ENCODE assay signal across 8 mouse cellular contexts in the genomic region with DNA sequence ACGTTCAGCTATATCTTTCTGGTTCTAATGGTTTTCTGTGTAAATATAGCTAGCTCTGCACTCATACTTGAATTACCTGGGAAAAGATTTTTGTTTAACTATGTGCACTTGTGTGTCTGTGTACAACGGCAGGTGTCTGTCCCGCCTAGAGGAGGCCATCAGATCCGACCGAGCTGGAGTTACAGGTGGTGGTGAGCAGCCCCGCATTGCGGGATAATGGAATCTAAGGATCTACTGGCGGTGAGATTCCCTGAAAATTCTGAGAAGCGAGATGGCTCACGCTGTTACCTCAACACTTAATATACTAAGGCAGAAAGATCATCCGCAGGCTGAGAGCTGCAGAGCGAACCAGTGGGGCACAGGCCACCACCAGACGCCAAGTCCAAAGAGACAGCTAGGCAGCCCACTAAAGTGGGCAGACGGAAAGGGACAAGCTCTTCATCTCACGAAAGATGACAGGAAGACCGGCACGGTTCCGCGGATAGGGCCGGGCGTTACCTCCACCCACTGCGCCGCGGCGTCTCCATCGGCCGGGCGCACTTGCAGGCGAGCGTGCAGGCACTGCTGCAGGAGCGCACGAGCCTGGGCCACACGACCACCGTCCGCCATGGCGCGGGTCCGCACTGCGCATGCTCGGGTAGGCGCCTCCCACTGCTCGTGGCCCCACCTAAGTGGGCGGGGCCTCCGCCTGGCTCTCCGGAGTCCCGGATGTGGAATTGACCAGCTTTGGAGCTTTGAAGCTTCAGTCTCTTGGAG. TPM values are rescaled to one million over a fixed set of nuclear protein-coding genes. Genes with fewer than 3 reads are reported as not detected.
A peak's percentile ranks its signal among the peaks of the same experiment; 100 is the strongest.
DNase-seq lines count a peak whose midpoint lies in the region; ATAC-seq lines count a peak whose summit lies in the region.

A gene (minus strand): TSS at position 625 of the 756 bp plus-strand sequence.

- H3K4me2 ChIP-seq in hindbrain, embryonic 13.5 days = peak within 1 kb of the TSS; percentile 66

- H3K36me3 ChIP-seq in hindbrain, embryonic 13.5 days = no peaks in the 10 kb centered on the region

- peak within 1 kb of the TSS; percentile 70 for H3K4me3 ChIP-seq in hindbrain, embryonic 13.5 days

- H3K4me1 ChIP-seq in hindbrain, embryonic 13.5 days (replicated peaks) = peaks cover 11% of the 10 kb centered on the region; the same call in 1 of the 2 replicates

- no peaks in the 10 kb centered on the region for H3K27me3 ChIP-seq in hindbrain, embryonic 13.5 days

- peak within 1 kb of the TSS; percentile 78 for H3K9ac ChIP-seq in hindbrain, embryonic 13.5 days

- peak; percentile 93 for DNase-seq in Muller cell, postnatal 12 days (ENCODE audit: inconsistent ontology term)
- peak; percentile 92 for DNase-seq in cerebellum, adult 9-11 months
- DNase-seq in frontal cortex, postnatal 10 days (ENCODE audit: low spot score in 2 of 2) = peak; percentile 89 to 93
- DNase-seq in layer of hippocampus, postnatal 25 days (ENCODE audit: extremely low spot score in 1 of 2, low spot score in 1 of 2) = peak; percentile 93 to 97
- DNase-seq in lung, postnatal 25 days (ENCODE audit: low spot score) = peak; percentile 90
- peak; percentile 96 for DNase-seq in retina, embryonic 14.5 days (ENCODE audit: low spot score)
- peak; percentile 98 for DNase-seq in thymus, postnatal 4 days

- peak; percentile 95 for ATAC-seq in hindbrain, embryonic 13.5 days (ENCODE audit: low FRiP score)

- H3K9me3 ChIP-seq in hindbrain, embryonic 13.5 days = no peaks in the 10 kb centered on the region

- peak within 1 kb of the TSS; percentile 73 for H3K27ac ChIP-seq in hindbrain, embryonic 13.5 days

- WGBS in hindbrain, embryonic 13.5 days = 2% methylated on average over 46 of the region's 46 CpGs

RNA-seq across cellular contexts. Expression of the gene that starts here (rescaled TPM):
- polyA plus RNA-seq in hindbrain, embryonic 13.5 days (2015; fragmentation: Nextera tagmentation; extraction: Ambion mirVana) = 16.5 and 18.5 TPM in 2 replicates
- total RNA-seq in layer of hippocampus, postnatal 25 days (2021) = 10 to 100 TPM in 1 of 2 experiments, 1 to 10 TPM in 1; 7.8 to 10.9 TPM

Comparison
In these comparisons a context has a peak if more than half of its experiments do, and no peak if none do; other contexts are left out.
1. Peak in every context shown above with its lines: DNase-seq, ATAC-seq, H3K4me3 ChIP-seq and H3K27ac ChIP-seq.